Mouse (Mus musculus): ENCODE results near the gene E2f4. TPM values are rescaled to one million over a fixed set of nuclear protein-coding genes. Genes with fewer than 3 reads are reported as not detected.

Gene E2f4
- polyA plus RNA-seq (2016; fragmentation: Nextera tagmentation; extraction: Ambion mirVana) = 136 and 144 TPM in 2 replicates

GRCm38 (mm10) chr8:105297511-105298192, at the start of gene E2f4:
Gene E2f4 (plus strand): TSS chr8:105297663.
- under 1% methylated on average over 58 of the region's 58 CpGs for WGBS

GRCm38 (mm10) chr8:105251954-105252353, 45.5 kb upstream of the E2f4 start:
- Histone ChIP-seq H3K27me3 (ENCODE audit: poor library complexity, severe bottlenecking) (peaks cover 33% of the 10 kb centered on the region), H3K4me3 (no peak overlapping the region), H3K36me3 (replicated peaks) (peaks cover 65% of the 10 kb centered on the region), H3K9me3 (no peaks in the 10 kb centered on the region), H3K27ac (no peak overlapping the region), H3K4me1 (peaks cover 21% of the 10 kb centered on the region)
- 93% methylated on average over 6 of the region's 6 CpGs for WGBS
- DNase-seq (ENCODE audit: extremely low spot score, low spot score) = no peak

More at GRCm38 (mm10) chr8:105297511-105298192, at the start of gene E2f4:
- peak within 1 kb of the TSS; percentile 98 for H3K4me3 ChIP-seq
- peaks cover 26% of the 10 kb centered on the region for H3K4me1 ChIP-seq
- peak; percentile 94 for DNase-seq (ENCODE audit: extremely low spot score, low spot score)
- H3K36me3 ChIP-seq (replicated peaks) = peaks cover 44% of the 10 kb centered on the region
- H3K27me3 ChIP-seq (ENCODE audit: poor library complexity, severe bottlenecking) = peaks cover 12% of the 10 kb centered on the region
- no peaks in the 10 kb centered on the region for H3K9me3 ChIP-seq
- H3K27ac ChIP-seq = peak within 1 kb of the TSS; percentile 92

- H3K27me3 ChIP-seq (ENCODE audit: poor library complexity, severe bottlenecking) = peaks cover 42% of the 10 kb centered on the region
- no peak overlapping the region for H3K4me3 ChIP-seq
- peaks cover 21% of the 10 kb centered on the region for H3K4me1 ChIP-seq
- H3K9me3 ChIP-seq = no peaks in the 10 kb centered on the region
- no peak for DNase-seq (ENCODE audit: extremely low spot score, low spot score)
- H3K36me3 ChIP-seq (replicated peaks) = peaks cover 55% of the 10 kb centered on the region
- H3K27ac ChIP-seq = no peak overlapping the region
- WGBS = 90% methylated on average over 10 of the region's 10 CpGs
These were observed 44.6 kb upstream of the E2f4 start for GRCm38 (mm10) chr8:105252680-105253537.

GRCm38 (mm10) chr8:105253766-105254151, 43.7 kb upstream of the E2f4 start:
- DNase-seq (ENCODE audit: extremely low spot score, low spot score) = no peak
- peaks cover 46% of the 10 kb centered on the region for H3K36me3 ChIP-seq (replicated peaks)
- peak overlapping the region; percentile 73 for H3K4me3 ChIP-seq
- peaks cover 51% of the 10 kb centered on the region for H3K27me3 ChIP-seq (ENCODE audit: poor library complexity, severe bottlenecking)
- peak overlapping the region; percentile 82; the same call in 1 of the 2 replicates for H3K27ac ChIP-seq
- no peaks in the 10 kb centered on the region for H3K9me3 ChIP-seq
- H3K4me1 ChIP-seq = peaks cover 25% of the 10 kb centered on the region
- whole genome bisulfite sequencing = 35% methylated on average over 20 of the region's 20 CpGs

- under 1% methylated on average over 74 of the region's 74 CpGs for WGBS
- Histone ChIP-seq H3K9me3 (no peaks in the 10 kb centered on the region), H3K4me3 (peak overlapping the region; percentile 73), H3K36me3 (replicated peaks) (peaks cover 40% of the 10 kb centered on the region), H3K27ac (peak overlapping the region; percentile 82), H3K4me1 (peaks cover 31% of the 10 kb centered on the region), H3K27me3 (ENCODE audit: poor library complexity, severe bottlenecking) (peaks cover 57% of the 10 kb centered on the region)
- peak; percentile 87 for DNase-seq (ENCODE audit: extremely low spot score, low spot score)
These were observed 43.1 kb upstream of the E2f4 start for GRCm38 (mm10) chr8:105254152-105254965.

GRCm38 (mm10) chr8:105254966-105255350, 42.5 kb upstream of the E2f4 start, which contains the start of gene B3gnt9:
Gene B3gnt9 (minus strand): TSS chr8:105255153.
- Histone ChIP-seq H3K4me1 (peaks cover 36% of the 10 kb centered on the region), H3K27me3 (ENCODE audit: poor library complexity, severe bottlenecking) (peaks cover 63% of the 10 kb centered on the region), H3K36me3 (replicated peaks) (peaks cover 34% of the 10 kb centered on the region), H3K27ac (peak within 1 kb of the TSS; percentile 82), H3K9me3 (no peaks in the 10 kb centered on the region), H3K4me3 (peak within 1 kb of the TSS; percentile 73)
- DNase-seq (ENCODE audit: extremely low spot score, low spot score) = no peak
- under 1% methylated on average over 14 of the region's 14 CpGs for WGBS

- Histone ChIP-seq H3K27me3 (ENCODE audit: poor library complexity, severe bottlenecking) (peaks cover 88% of the 10 kb centered on the region), H3K4me1 (peaks cover 37% of the 10 kb centered on the region), H3K4me3 (no peak overlapping the region), H3K27ac (no peak overlapping the region), H3K36me3 (replicated peaks) (peaks cover 9% of the 10 kb centered on the region), H3K9me3 (peaks cover 6% of the 10 kb centered on the region; the same call in 1 of the 2 replicates)
- 69% methylated on average over 7 of the region's 7 CpGs for WGBS
- DNase-seq (ENCODE audit: extremely low spot score, low spot score) = no peak
These were observed 39.9 kb upstream of the E2f4 start for GRCm38 (mm10) chr8:105257318-105258114.

GRCm38 (mm10) chr8:105258911-105259720, 38.3 kb upstream of the E2f4 start:
- peaks cover 6% of the 10 kb centered on the region; the same call in 1 of the 2 replicates for H3K9me3 ChIP-seq
- H3K4me3 ChIP-seq = peak overlapping the region; percentile 52
- peaks cover 98% of the 10 kb centered on the region for H3K27me3 ChIP-seq (ENCODE audit: poor library complexity, severe bottlenecking)
- peaks cover 34% of the 10 kb centered on the region for H3K4me1 ChIP-seq
- H3K36me3 ChIP-seq (replicated peaks) = no peaks in the 10 kb centered on the region
- no peak overlapping the region for H3K27ac ChIP-seq
- WGBS = 2% methylated on average over 55 of the region's 55 CpGs
- DNase-seq (ENCODE audit: extremely low spot score, low spot score) = peak; percentile 69

GRCm38 (mm10) chr8:105259721-105260320, 37.6 kb upstream of the E2f4 start:
- H3K27me3 ChIP-seq (ENCODE audit: poor library complexity, severe bottlenecking) = peaks cover 100% of the 10 kb centered on the region

GRCm38 (mm10) chr8:105260371-105261099, 36.9 kb upstream of the E2f4 start:
- H3K27me3 ChIP-seq (ENCODE audit: poor library complexity, severe bottlenecking) = peaks cover 100% of the 10 kb centered on the region
- H3K27ac ChIP-seq = no peak overlapping the region
- peaks cover 6% of the 10 kb centered on the region; the same call in 1 of the 2 replicates for H3K9me3 ChIP-seq
- WGBS = 65% methylated on average over 7 of the region's 7 CpGs
- no peaks in the 10 kb centered on the region for H3K36me3 ChIP-seq (replicated peaks)
- no peak for DNase-seq (ENCODE audit: extremely low spot score, low spot score)
- H3K4me3 ChIP-seq = no peak overlapping the region
- peaks cover 32% of the 10 kb centered on the region for H3K4me1 ChIP-seq

More at GRCm38 (mm10) chr8:105259721-105260320, 37.6 kb upstream of the E2f4 start:
- Histone ChIP-seq H3K27ac (no peak overlapping the region), H3K9me3 (peaks cover 6% of the 10 kb centered on the region; the same call in 1 of the 2 replicates), H3K36me3 (replicated peaks) (no peaks in the 10 kb centered on the region), H3K4me3 (peak overlapping the region; percentile 52), H3K4me1 (peaks cover 34% of the 10 kb centered on the region)
- DNase-seq (ENCODE audit: extremely low spot score, low spot score) = peak; percentile 83
- 4% methylated on average over 30 of the region's 30 CpGs for WGBS

Measured in forebrain, embryonic 10.5 days (tissue).